ENCODE assay signal across 9 mouse cellular contexts in genomic region chr15:82814806-82815205, GRCm38 (mm10). TPM values are rescaled to one million over a fixed set of nuclear protein-coding genes. Genes with fewer than 3 reads are reported as not detected.
A peak's percentile ranks its signal among the peaks of the same experiment; 100 is the strongest.
DNase-seq lines count a peak whose midpoint lies in the region; ATAC-seq and TF ChIP-seq lines count a peak whose summit lies in the region.
"Had no signal": no experiment of that assay in that cellular context is flagged by ENCODE, and none has a peak within 500 bp of the region (broad histone marks: within the 10 kb centered on the region; RNA-seq: fewer than 3 reads in every experiment).

No protein-coding gene starts in this region.

- H3K27me3 ChIP-seq in G1E (ENCODE audit: insufficient read depth, low read length), result no peaks in the 10 kb centered on the region
- no peaks in the 10 kb centered on the region for H3K27me3 ChIP-seq in kidney, postnatal 0 days (ENCODE audit: insufficient read depth, low read length)
- H3K27me3 ChIP-seq in lung, embryonic 14.5 days (ENCODE audit: insufficient read depth, low read length), result no peaks in the 10 kb centered on the region

- no peak overlapping the region for H3K27ac ChIP-seq in kidney, postnatal 0 days
- no peak overlapping the region for H3K27ac ChIP-seq in lung, embryonic 14.5 days (ENCODE audit: low read depth)

- DNase-seq in 416B (ENCODE audit: low read depth), result peak; percentile 71
- DNase-seq in G1E (ENCODE audit: low spot score), result peak; percentile 26
- DNase-seq in cerebellum, adult 11-12 months, result peak; percentile 29
- peak; percentile 42 to 68 for DNase-seq in frontal cortex, postnatal 36 days (ENCODE audit: low spot score in 2 of 2)
- DNase-seq in kidney, postnatal 0 days (ENCODE audit: low spot score), result peak; percentile 83
- DNase-seq in lung, embryonic 14.5 days, result peak; percentile 82
- peak; percentile 58 for DNase-seq in retina, adult 2 months (ENCODE audit: low read depth, low spot score)
- peak; percentile 63 for DNase-seq in thymus, postnatal 14 days

- peaks cover 72% of the 10 kb centered on the region for H3K36me3 ChIP-seq in G1E (replicated peaks)
- peaks cover 7% of the 10 kb centered on the region; the same call in 1 of the 2 replicates for H3K36me3 ChIP-seq in kidney, postnatal 0 days (ENCODE audit: insufficient read depth, low read length)
- peaks cover 26% of the 10 kb centered on the region; the same call in 1 of the 2 replicates for H3K36me3 ChIP-seq in lung, embryonic 14.5 days (ENCODE audit: insufficient read depth)

- peak; percentile 22; the same call in 1 of the 2 replicates for ATAC-seq in G1E (ENCODE audit: extremely low read depth, insufficient number of reproducible peaks, low FRiP score, poor library complexity, severe bottlenecking)
- no peak for ATAC-seq in kidney, postnatal 0 days (replicated peaks; ENCODE audit: low FRiP score, low read depth)
- ATAC-seq in lung, embryonic 14.5 days (ENCODE audit: insufficient read depth), result no peak

- H3K9ac ChIP-seq in kidney, postnatal 0 days (ENCODE audit: low read depth, low read length), result no peak overlapping the region
- no peak overlapping the region for H3K9ac ChIP-seq in lung, embryonic 14.5 days

- WGBS in kidney, postnatal 0 days, result 67% methylated on average over 4 of the region's 4 CpGs
- 59% methylated on average over 4 of the region's 4 CpGs for WGBS in lung, embryonic 14.5 days

- peaks cover 21% of the 10 kb centered on the region for H3K4me1 ChIP-seq in G1E (ENCODE audit: insufficient read depth, low read depth, low read length)
- no peaks in the 10 kb centered on the region for H3K4me1 ChIP-seq in kidney, postnatal 0 days (replicated peaks; ENCODE audit: insufficient read depth, low read length)
- H3K4me1 ChIP-seq in lung, embryonic 14.5 days (ENCODE audit: insufficient read depth), result no peaks in the 10 kb centered on the region

- peak; percentile 47; the same call in 1 of the 2 replicates for TF ChIP-seq CTCF in G1E (IDR thresholded peaks at IDR 0.05; ENCODE audit: low read depth, low read length)
- TF ChIP-seq CTCF in kidney, postnatal 0 days (IDR thresholded peaks at IDR 0.05; ENCODE audit: low read depth), result peak; percentile 94
- TF ChIP-seq CTCF in lung, embryonic 14.5 days (IDR thresholded peaks at IDR 0.05; ENCODE audit: low read depth), result peak; percentile 85

- no peak overlapping the region for H3K4me2 ChIP-seq in kidney, postnatal 0 days (ENCODE audit: low read length)
- H3K4me2 ChIP-seq in lung, embryonic 14.5 days, result no peak overlapping the region

- H3K9me3 ChIP-seq in G1E (replicated peaks), result no peaks in the 10 kb centered on the region
- H3K9me3 ChIP-seq in kidney, postnatal 0 days (replicated peaks; ENCODE audit: low read length), result no peaks in the 10 kb centered on the region
- no peaks in the 10 kb centered on the region for H3K9me3 ChIP-seq in lung, embryonic 14.5 days (ENCODE audit: low read depth, low read length)

- no peak overlapping the region for H3K4me3 ChIP-seq in G1E (ENCODE audit: low read depth, low read length)
- H3K4me3 ChIP-seq in kidney, postnatal 0 days (replicated peaks; ENCODE audit: low read depth, low read length), result no peak overlapping the region
- H3K4me3 ChIP-seq in lung, embryonic 14.5 days (ENCODE audit: low read depth, low read length), result no peak overlapping the region

RNA-seq across cellular contexts. Expression of gene Cyp2d26, which starts 20.7 kb away (rescaled TPM):
- not detected in 2 replicates for total RNA-seq in G1E (2014; fragmentation: Nextera tagmentation)
- 0.33 TPM in 1 of 2 replicates, not detected in the other for total RNA-seq in G1E (2017)
- not detected in 2 replicates for polyA plus RNA-seq in G1E (2012)
- polyA plus RNA-seq in kidney, postnatal 0 days (2015; fragmentation: Nextera tagmentation; extraction: Ambion mirVana), result 55.2 and 65.8 TPM in 2 replicates
- not detected in 2 replicates for polyA plus RNA-seq in lung, embryonic 14.5 days (2014; fragmentation: Nextera tagmentation; extraction: Ambion mirVana)

RNA-seq across cellular contexts. Expression of gene Cyp2d40, which starts 50.8 kb away (rescaled TPM):
- total RNA-seq in G1E (2014; fragmentation: Nextera tagmentation), result not detected in 2 replicates
- total RNA-seq in G1E (2017), result not detected in 2 replicates
- polyA plus RNA-seq in G1E (2012), result not detected in 2 replicates
- polyA plus RNA-seq in kidney, postnatal 0 days (2015; fragmentation: Nextera tagmentation; extraction: Ambion mirVana), result not detected in 2 replicates
- polyA plus RNA-seq in lung, embryonic 14.5 days (2014; fragmentation: Nextera tagmentation; extraction: Ambion mirVana), result not detected in 2 replicates
- polyA plus RNA-seq: gonadal fat pad, adult 2 months had no signal

Comparison
In these comparisons a context has a peak if more than half of its experiments do, and no peak if none do; other contexts are left out.
1. DNase-seq: peak in every context shown above with its lines; median percentile 83 in kidney, postnatal 0 days; 82 in lung, embryonic 14.5 days; 71 in 416B; 63 in thymus, postnatal 14 days; 58 in retina, adult 2 months; 55 in frontal cortex, postnatal 36 days; 29 in cerebellum, adult 11-12 months; 26 in G1E.
2. RNA of gene Cyp2d26, which starts 20.7 kb away (polyA plus RNA-seq): 55.2 to 65.8 TPM in kidney, postnatal 0 days; not detected in lung, embryonic 14.5 days and not detected in G1E; every median in the first group is over 10 times any median in the second.
3. Peak in every context shown above with its lines, with median percentiles within 50 percentile points of each other: CTCF ChIP-seq.